Mouse (Mus musculus) thymus, adult 2 months (tissue): ENCODE data around the gene Acad11.

Experiments
- CTCF ChIP-seq: fragments of 200-500 bp; IDR thresholded peaks from 2 replicates; pipeline ENCODE4 v1.5.1; 2012; ENCODE audit warnings: mild to moderate bottlenecking, control low read depth, low read length, moderate library complexity, borderline replicate concordance; ENCODE audit not compliant: control insufficient read depth, poor library complexity, insufficient read depth; ENCODE audit errors: extremely low read depth
- POLR2A ChIP-seq: fragments of 200-500 bp; IDR thresholded peaks from 2 replicates; pipeline ENCODE4 v1.6.1; 2012; ENCODE audit warnings: mild to moderate bottlenecking, low read length, control low read depth, moderate library complexity; ENCODE audit not compliant: control insufficient read depth, poor library complexity, insufficient read depth; ENCODE audit errors: extremely low read depth

DNA sequence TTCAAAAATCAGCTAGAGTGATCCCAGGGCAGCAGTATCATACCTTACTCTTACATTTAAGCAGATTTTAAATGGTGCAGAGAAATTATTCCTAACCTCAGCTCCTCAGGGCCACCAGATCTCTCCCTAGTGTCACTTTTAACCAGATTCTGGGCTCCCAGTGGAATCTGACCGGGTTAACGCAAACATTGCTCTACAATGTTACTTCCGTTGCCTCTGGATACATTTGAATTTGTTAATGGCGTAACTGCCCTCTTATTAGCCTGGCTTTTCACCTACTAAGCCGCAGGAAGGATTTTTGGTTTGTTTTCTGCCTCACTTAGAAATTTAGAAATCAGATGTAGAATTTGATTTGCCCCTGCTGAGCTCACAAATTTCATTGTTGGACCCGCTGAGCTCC lies 28.5 kb upstream of the Acad11 start:
- TF ChIP-seq CTCF (no peak), POLR2A (no peak)
